Mouse (Mus musculus) CH12.LX (cell line): Measurements from ENCODE around the gene Ppp1r16b. TPM values are rescaled to one million over a fixed set of nuclear protein-coding genes. Genes with fewer than 3 reads are reported as not detected.
A peak's percentile ranks its signal among the peaks of the same experiment; 100 is the strongest.

ENCODE experiments used
- DNase-seq: peaks from one replicate; pipeline ENCODE4 v3.0.0-alpha.2; 2013; ENCODE audit errors: extremely low read depth
- H3K27ac ChIP-seq: 2 replicates; pipeline ENCODE4 v1.5.1; 2012; ENCODE audit warnings: low read depth, mild to moderate bottlenecking, control low read depth, moderate library complexity; ENCODE audit not compliant: insufficient read depth
- H3K27me3 ChIP-seq: replicated peaks from 2 replicates; pipeline ENCODE3; 2012; ENCODE audit warnings: inconsistent platforms
- H3K36me3 ChIP-seq, 2 experiments: replicated peaks in 1 of 2; 2 replicates each; pipeline versions ENCODE3 to v1.6.1; 2012; ENCODE audit warnings: inconsistent platforms in 1 of 2, low read length in 1 of 2, mild to moderate bottlenecking in 1 of 2, mixed read lengths in 1 of 2, moderate library complexity in 1 of 2; ENCODE audit not compliant: control insufficient read depth in 1 of 2, insufficient read depth in 1 of 2
- H3K4me1 ChIP-seq, 2 experiments: 2 replicates each; pipeline ENCODE4 v1.6.1; 2012; ENCODE audit warnings: inconsistent platforms in 1 of 2, moderate library complexity in 1 of 2; ENCODE audit not compliant: insufficient read depth in 2 of 2, control insufficient read depth in 1 of 2
- H3K4me2 ChIP-seq: 2 replicates; pipeline ENCODE4 v1.6.1; 2012; ENCODE audit warnings: low read depth, mild to moderate bottlenecking, control low read depth; ENCODE audit not compliant: poor library complexity, insufficient read depth, severe bottlenecking
- H3K4me3 ChIP-seq, 3 experiments: fragments of 150-350 bp in 1 of 3; sonication (generic) in 1 of 3; replicated peaks in 1 of 3; 2 replicates each; pipeline versions ENCODE3 to v1.5.1; 2011 to 2012; ENCODE audit warnings: low read depth in 2 of 3, low read length in 2 of 3, mild to moderate bottlenecking in 2 of 3, moderate library complexity in 2 of 3, control low read depth in 1 of 3, improper control_type of control experiment in 1 of 3, inconsistent platforms in 1 of 3, mixed read lengths in 1 of 3; ENCODE audit not compliant: poor library complexity in 1 of 3
- H3K79me2 ChIP-seq: replicated peaks from 2 replicates; pipeline ENCODE4 v1.6.1; 2012; ENCODE audit warnings: mild to moderate bottlenecking, moderate library complexity; ENCODE audit not compliant: control insufficient read depth, poor library complexity, insufficient read depth, severe bottlenecking; ENCODE audit errors: extremely low read depth
- H3K9ac ChIP-seq: 2 replicates; pipeline ENCODE4 v1.6.1; 2012; ENCODE audit warnings: low read depth, mild to moderate bottlenecking, control low read depth, moderate library complexity; ENCODE audit not compliant: insufficient read depth
- H3K9me3 ChIP-seq: replicated peaks from 2 replicates; pipeline ENCODE3; 2012; ENCODE audit warnings: low read length, inconsistent platforms, mixed read lengths
- BHLHE40 ChIP-seq: IDR thresholded peaks from 2 replicates; pipeline ENCODE4 v1.6.1; 2011; ENCODE audit warnings: mild to moderate bottlenecking, low read depth, low read length, improper control_type of control experiment
- CHD1 ChIP-seq: IDR thresholded peaks from 2 replicates; pipeline ENCODE4 v1.6.1; 2012; ENCODE audit warnings: low read depth, low read length, improper control_type of control experiment, inconsistent platforms
- CTCF ChIP-seq, 2 experiments: IDR thresholded peaks in 1 of 2; conservative IDR thresholded peaks in 1 of 2; 2 replicates each; pipeline ENCODE4 v1.5.1; 2011 to 2012; ENCODE audit warnings: low read depth in 2 of 2, low read length in 2 of 2, improper control_type of control experiment in 1 of 2, inconsistent platforms in 1 of 2, mild to moderate bottlenecking in 1 of 2, moderate library complexity in 1 of 2
- E2F4 ChIP-seq: IDR thresholded peaks from 2 replicates; pipeline ENCODE4 v1.6.1; 2011; ENCODE audit warnings: low read depth, low read length, improper control_type of control experiment; ENCODE audit not compliant: insufficient replicate concordance
- EP300 ChIP-seq: IDR thresholded peaks from 2 replicates; pipeline ENCODE4 v1.6.1; 2011; ENCODE audit warnings: low read length, improper control_type of control experiment
- ETS1 ChIP-seq: conservative IDR thresholded peaks from 2 replicates; pipeline ENCODE4 v1.6.1; 2012; ENCODE audit warnings: low read depth, mild to moderate bottlenecking, inconsistent platforms, low read length, improper control_type of control experiment, moderate library complexity
- IRF4 ChIP-seq: IDR thresholded peaks from 2 replicates; pipeline ENCODE4 v1.6.1; 2014; ENCODE audit warnings: low read depth, mild to moderate bottlenecking, inconsistent platforms, low read length, improper control_type of control experiment
- MAFK ChIP-seq: IDR thresholded peaks from 2 replicates; pipeline ENCODE4 v1.6.1; 2011; ENCODE audit warnings: low read length, improper control_type of control experiment; ENCODE audit not compliant: insufficient replicate concordance
- MAZ ChIP-seq: IDR thresholded peaks from 2 replicates; pipeline ENCODE4 v1.6.1; 2012; ENCODE audit warnings: low read depth, mild to moderate bottlenecking, inconsistent platforms, low read length, improper control_type of control experiment, moderate library complexity
- MEF2A ChIP-seq: IDR thresholded peaks from 2 replicates; pipeline ENCODE4 v1.6.1; 2014; ENCODE audit warnings: low read depth, mild to moderate bottlenecking, inconsistent platforms, low read length, improper control_type of control experiment, borderline replicate concordance
- POLR2A ChIP-seq: IDR thresholded peaks from 2 replicates; pipeline ENCODE4 v1.6.1; 2011; ENCODE audit warnings: low read depth, mild to moderate bottlenecking, improper control_type of control experiment, low read length
- RAD21 ChIP-seq: IDR thresholded peaks from 2 replicates; pipeline ENCODE4 v1.6.1; 2011; ENCODE audit warnings: low read depth, mild to moderate bottlenecking, low read length, improper control_type of control experiment, moderate library complexity
- SMC3 ChIP-seq: IDR thresholded peaks from 2 replicates; pipeline ENCODE4 v1.6.1; 2011; ENCODE audit warnings: low read depth, low read length, improper control_type of control experiment
- TCF12 ChIP-seq: IDR thresholded peaks from 2 replicates; pipeline ENCODE4 v1.6.1; 2014; ENCODE audit warnings: low read depth, mild to moderate bottlenecking, inconsistent platforms, low read length, improper control_type of control experiment
- USF2 ChIP-seq: conservative IDR thresholded peaks from 2 replicates; pipeline ENCODE4 v1.6.1; 2011; ENCODE audit warnings: low read depth, low read length, improper control_type of control experiment
- dilution Hi-C: fragments of 300-500 bp; cut with MboI; formaldehyde crosslinking; loops from 2 replicates; pipeline ENCODE4 v1.14.3; 2020; ENCODE audit warnings: low sequenced_read_pairs; ENCODE audit not compliant: extremely low pct_unique_long_range_greater_than_20kb, extremely low pct_ligation_motif_present
- in situ Hi-C: fragments of 300-500 bp; cut with MboI; formaldehyde crosslinking; loops from 3 replicates; pipeline ENCODE4 v1.14.3; 2019; ENCODE audit warnings: low sequenced_read_pairs, low pct_ligation_motif_present, low pct_unique_long_range_greater_than_20kb, mixed read lengths
- polyA plus RNA-seq: library from polyadenylated mRNA; unstranded; fragments of >175 nt; gene quantifications from 2 replicates; pipeline ENCODE4 v1.2.1, GENCODE M21; 2012; ENCODE audit warnings: low read depth; ENCODE audit not compliant: insufficient read length
- total RNA-seq, 2 experiments: library from RNA; depleted of rRNA; stranded (reverse); fragments of 300-350 nt in 1 of 2; fragments of >200 nt in 1 of 2; gene quantifications; 2 replicates each; pipeline ENCODE4 v1.2.3; 2012 to 2014

The Ppp1r16b gene
- total and polyA plus RNA-seq, 3 experiments: 37.7 to 55.7 (median 52.0) TPM

DNA sequence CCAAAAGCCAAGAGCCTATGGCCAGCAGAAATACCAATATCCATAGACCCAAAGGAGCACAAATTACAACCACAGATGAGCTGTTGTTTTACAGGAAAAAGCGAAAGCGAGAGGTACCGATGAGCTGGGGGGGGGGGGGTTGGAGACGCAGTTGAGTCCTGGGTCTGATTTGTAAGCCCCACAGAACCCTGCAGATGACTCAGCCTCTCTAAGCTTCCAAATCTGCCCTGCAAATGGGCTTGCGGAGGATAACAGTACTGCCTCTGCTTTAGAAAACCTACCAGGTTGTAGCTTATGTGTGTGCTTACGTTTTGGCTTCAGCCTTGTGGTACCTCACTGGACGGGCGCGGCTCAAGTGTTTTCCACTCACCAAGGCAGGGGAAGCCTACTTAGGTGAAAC, 36.3 kb downstream of the Ppp1r16b start:
- TF ChIP-seq ETS1 (peak; percentile 42), E2F4 (no peak), USF2 (no peak), EP300 (peak; percentile 32; the same call in 1 of the 2 replicates), TCF12 (peak; percentile 34; the same call in 1 of the 2 replicates), IRF4 (0 out of 2 replicates have a peak, but pooled peaks have one; percentile 10), MEF2A (peak; percentile 14; the same call in 1 of the 2 replicates), BHLHE40 (0 out of 2 replicates have a peak, but pooled peaks have one; percentile 20), MAZ (peak; percentile 67; the same call in 1 of the 2 replicates)
- Histone ChIP-seq H3K9ac (peak overlapping the region; percentile 53), H3K27me3 (no peaks in the 10 kb centered on the region), H3K4me2 (peak overlapping the region; percentile 11), H3K36me3 (peaks cover 53 to 94% of the 10 kb centered on the region in 2 experiments), H3K9me3 (peaks cover 17% of the 10 kb centered on the region), H3K4me1 (peaks cover 24 to 94% of the 10 kb centered on the region in 2 experiments), H3K79me2 (peaks cover 61% of the 10 kb centered on the region), H3K4me3 (no peak overlapping the region), H3K27ac (peak overlapping the region; percentile 95)
- in situ Hi-C loops: no loop called here
- dilution Hi-C loops: no loop called here
- no peak for DNase-seq

DNA sequence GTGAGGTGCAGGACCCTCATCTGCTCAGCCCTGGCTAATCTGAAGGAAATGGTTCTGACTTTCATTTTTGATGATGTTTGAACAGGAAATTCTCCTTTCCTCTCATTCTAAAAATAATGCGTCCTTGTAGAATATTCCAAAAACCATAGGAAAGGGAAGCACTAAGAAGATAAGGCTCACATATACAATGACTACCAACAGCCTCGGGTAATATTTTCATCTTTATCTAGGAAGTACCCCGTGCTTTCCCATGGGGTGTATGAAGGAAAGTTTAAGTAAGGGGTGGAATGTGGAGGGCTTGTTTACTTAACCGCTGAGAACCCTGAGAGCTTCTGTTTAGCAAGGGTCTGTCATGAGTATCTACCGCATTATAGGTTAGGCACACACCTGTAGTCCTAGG, 37.0 kb downstream of the Ppp1r16b start:
- TF ChIP-seq CHD1 (0 out of 2 replicates have a peak, but pooled peaks have one; percentile 57), MAZ (no peak)
- peaks cover 17% of the 10 kb centered on the region for H3K9me3 ChIP-seq
- peaks cover 62% of the 10 kb centered on the region for H3K79me2 ChIP-seq
- dilution Hi-C loops: no loop called here
- H3K4me2 ChIP-seq: peak overlapping the region; percentile 11; the same call in 1 of the 2 replicates
- no peaks in the 10 kb centered on the region for H3K27me3 ChIP-seq
- peak overlapping the region; percentile 95 for H3K27ac ChIP-seq
- H3K4me1 ChIP-seq: peaks cover 29 to 94% of the 10 kb centered on the region in 2 experiments
- in situ Hi-C loops: no loop called here
- H3K36me3 ChIP-seq: peaks cover 47 to 91% of the 10 kb centered on the region in 2 experiments
- H3K9ac ChIP-seq: peak overlapping the region; percentile 53; the same call in 1 of the 2 replicates
- no peak overlapping the region for H3K4me3 ChIP-seq
- DNase-seq: no peak

DNA sequence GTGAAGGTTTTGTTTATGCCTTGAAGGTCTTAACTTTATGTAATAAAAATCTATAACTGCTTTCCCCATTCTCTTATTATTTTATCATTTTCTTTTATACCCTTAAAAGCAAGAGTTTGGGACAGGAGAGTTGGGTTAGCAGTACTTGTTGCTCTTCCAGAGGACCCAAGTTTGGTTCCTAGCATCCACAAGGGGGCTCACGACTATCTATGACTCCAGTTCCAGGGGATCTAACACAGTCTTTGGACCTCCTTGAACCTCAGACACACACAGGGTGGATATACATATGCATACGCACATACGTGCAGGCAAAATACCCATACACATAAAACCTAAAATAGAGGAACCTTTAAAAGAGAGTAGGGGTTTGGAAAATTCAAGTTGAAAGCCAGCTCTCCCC, 39.5 kb downstream of the Ppp1r16b start:
- Histone ChIP-seq H3K36me3 (peaks cover 53 to 92% of the 10 kb centered on the region in 2 experiments), H3K4me3 (no peak overlapping the region), H3K4me2 (no peak overlapping the region), H3K27me3 (no peaks in the 10 kb centered on the region), H3K4me1 (peaks cover 41 to 94% of the 10 kb centered on the region in 2 experiments), H3K79me2 (peaks cover 70% of the 10 kb centered on the region), H3K9ac (no peak overlapping the region), H3K9me3 (peaks cover 17% of the 10 kb centered on the region), H3K27ac (no peak overlapping the region)
- in situ Hi-C loops: no loop called here
- no peak for DNase-seq
- TF ChIP-seq SMC3 (peak; percentile 66), MAFK (no peak), CTCF (conservative IDR thresholded peaks at IDR 0.05 in 1 of 2, IDR thresholded peaks at IDR 0.05 in 1 of 2; ENCODE audit: low read depth in 2 of 2, low read length in 2 of 2) (peak in 1 of 2 experiments; percentile 59; a peak in 3 of 4 replicates), POLR2A (no peak), RAD21 (peak; percentile 36)
- dilution Hi-C loops: no loop called here
